Mouse (Mus musculus): Measurements from ENCODE around the gene Adgrl3.

Gene Adgrl3

DNA sequence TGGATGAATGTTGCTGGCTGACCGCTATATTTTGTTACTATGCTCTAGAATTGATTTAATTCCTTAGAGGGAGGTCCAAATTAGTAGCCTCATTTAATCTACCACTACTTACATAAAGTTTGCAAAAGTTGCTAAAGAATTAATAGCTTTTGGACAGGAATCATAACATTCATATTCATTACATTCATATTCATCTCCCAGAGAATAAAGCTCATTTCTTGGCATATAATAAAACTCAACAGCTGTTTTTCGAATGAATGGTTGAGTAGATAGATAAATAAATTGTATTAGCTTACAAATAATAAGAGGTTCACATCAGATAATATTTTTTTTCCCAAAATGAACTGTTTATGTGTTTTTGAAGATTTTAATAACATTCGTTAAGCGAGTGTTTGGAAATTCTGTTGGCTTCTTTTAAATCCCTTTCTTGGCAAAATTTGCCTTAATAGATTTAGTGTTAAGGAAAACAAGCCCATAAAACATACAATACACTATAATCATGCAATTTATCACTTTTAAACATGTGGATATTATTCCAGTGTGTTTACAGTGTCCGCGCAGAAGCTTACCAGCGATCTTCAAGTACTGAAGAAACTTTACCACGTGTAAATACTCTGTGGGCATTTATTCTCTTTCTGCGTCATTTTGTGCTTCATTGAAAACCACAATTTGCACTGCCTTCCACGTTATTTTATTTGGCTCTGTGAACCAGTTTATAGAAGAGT is 350.4 kb downstream of the Adgrl3 start:
- DNase-seq (ENCODE audit: low read depth in 2 of 2, low spot score in 2 of 2) = no peak

DNA sequence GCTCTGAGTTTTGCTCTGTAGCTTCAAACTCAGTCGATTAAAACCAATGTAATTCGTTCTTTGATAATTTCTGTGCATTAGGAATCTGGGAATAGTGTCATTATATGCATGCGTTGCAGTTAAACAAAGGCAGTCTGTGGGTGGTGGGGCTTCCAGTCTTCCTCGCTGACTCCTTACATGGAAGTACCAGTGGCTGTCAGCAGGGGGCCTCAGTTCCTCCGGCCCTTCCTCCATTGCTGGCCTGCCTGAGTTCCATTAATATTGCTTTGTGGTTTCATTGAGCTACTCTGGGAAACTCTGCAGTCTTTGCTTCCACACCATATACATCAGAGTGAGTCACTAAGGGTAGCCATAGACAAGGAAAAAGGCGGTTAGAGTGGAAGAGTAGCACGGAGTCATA is 356.1 kb downstream of the Adgrl3 start:
- DNase-seq (ENCODE audit: low read depth in 2 of 2, low spot score in 2 of 2) = no peak

DNA sequence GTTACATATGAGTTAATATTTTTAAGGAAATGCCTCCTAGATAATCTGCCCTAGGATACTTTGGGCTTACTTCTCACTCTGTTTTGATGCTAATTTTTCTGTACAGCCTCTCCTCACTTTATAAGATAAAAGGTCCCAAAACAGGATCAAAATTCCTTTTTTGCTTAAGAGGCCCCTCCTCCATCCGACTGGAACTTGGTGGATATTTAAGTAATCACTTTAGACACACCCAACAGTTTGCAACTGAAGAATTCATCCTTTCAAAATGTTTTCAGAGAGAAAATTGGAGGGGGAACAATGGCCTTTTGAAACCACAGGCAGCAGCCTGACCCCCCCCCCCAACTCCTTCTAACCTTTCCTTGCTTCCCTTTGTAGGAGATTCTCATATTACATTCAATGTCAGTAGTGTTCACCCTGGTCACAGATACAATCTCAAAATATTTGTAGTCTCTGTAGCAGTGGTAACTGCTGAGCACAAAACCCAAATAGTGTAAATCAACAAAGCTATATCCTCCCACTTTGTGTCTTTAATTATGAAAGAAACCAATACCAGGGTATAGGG is 385.7 kb downstream of the Adgrl3 start:
- DNase-seq (ENCODE audit: low read depth in 2 of 2, low spot score in 2 of 2) = no peak

DNA sequence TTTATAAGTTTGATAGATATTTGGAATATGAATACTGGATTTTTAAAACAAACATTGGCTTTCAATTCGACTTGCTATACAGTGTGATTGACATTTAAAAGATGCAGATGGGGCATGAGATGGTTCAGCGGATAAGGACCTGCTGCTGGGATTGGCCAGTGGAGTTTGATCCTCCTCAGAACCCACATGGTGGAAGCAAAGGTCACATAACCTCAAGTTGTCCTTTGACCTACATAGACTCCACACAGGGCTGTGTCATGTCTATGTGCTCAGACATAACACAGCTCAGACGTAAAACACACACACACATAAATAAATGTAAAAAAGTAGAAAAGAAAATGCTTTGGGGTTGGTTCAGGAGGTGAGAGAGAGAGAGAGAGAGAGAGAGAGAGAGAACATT is 397.4 kb downstream of the Adgrl3 start:
- no peak for DNase-seq (ENCODE audit: low read depth in 2 of 2, low spot score in 2 of 2)

DNA sequence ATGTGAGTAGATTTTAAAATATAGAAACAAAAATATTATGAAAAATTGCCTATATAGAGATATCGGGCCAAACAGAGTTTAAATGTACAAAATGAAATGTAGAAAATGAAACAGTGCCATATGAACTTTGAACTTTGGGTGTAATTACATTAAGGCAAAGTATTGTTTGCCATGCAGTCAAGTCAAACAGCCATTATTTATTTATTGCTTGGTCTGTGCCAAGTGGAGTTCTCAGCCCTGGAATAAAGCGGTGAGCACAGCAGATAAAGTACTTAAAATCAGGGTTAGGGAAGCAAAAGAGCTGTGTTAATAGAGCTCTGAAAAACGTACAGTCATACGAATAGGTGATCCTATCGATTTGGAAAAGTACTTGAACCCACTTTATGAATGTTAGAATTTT is 407.5 kb downstream of the Adgrl3 start:
- no peak for DNase-seq (ENCODE audit: low read depth in 2 of 2, low spot score in 2 of 2)

DNA sequence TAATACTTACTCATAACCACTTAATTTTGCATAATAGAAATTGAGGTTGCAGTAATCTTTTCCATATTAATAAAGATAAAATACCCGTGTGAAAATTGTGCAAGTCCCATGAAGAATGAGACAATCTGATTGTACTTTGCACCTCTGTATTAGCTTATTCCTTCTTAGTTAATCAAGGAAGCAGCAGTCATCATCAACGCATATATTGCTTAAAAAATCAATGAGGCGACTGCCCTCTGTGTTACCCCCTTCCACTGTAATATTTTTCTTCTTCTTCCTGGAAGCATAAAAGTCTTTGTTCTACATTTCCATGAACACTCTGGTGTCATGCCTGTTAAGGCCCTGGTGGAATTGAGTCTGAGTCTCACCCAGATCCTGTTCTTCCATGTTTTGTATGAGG is 416.4 kb downstream of the Adgrl3 start:
- no peak for DNase-seq (ENCODE audit: low read depth in 2 of 2, low spot score in 2 of 2)

DNA sequence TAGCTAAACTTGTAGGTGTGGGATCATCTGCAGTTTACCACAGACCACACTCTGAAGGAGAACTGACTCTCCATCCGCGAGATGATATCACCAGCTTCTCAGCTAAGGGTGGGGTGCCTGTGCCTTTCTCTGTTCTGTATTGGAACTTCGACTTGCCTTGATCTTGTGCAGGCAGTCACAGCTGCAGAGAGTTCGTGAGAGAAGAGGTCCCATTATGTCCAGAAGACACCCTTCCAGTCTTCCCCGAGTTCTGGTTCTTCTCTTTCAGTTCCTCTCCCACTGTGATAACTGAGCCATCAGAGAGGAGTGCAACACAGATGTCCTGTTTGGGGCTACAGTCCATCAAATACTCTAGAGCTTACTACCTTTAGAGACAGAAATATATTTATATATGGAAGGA is 422.2 kb downstream of the Adgrl3 start:
- DNase-seq (ENCODE audit: low read depth in 2 of 2, low spot score in 2 of 2) = no peak

DNA sequence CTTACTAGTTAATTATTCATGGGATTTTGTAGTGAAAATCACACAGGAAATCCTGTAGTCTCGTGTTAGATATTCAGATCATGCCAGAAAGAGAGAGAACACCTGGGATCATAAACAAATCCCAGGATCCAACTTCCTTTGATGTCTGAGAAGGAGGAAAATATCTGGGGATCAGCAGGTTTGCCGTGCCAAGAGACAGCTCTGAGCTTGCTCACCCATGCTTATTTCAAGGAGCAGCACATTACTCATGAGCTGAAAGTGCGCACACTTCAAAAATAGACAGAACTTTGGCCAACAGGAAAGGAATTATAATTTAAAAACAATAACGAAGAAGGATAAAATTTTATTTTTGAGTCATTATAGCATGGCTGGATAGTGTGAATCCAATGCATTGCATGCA is 446.0 kb downstream of the Adgrl3 start:
- DNase-seq (ENCODE audit: low read depth in 2 of 2, low spot score in 2 of 2) = no peak

DNA sequence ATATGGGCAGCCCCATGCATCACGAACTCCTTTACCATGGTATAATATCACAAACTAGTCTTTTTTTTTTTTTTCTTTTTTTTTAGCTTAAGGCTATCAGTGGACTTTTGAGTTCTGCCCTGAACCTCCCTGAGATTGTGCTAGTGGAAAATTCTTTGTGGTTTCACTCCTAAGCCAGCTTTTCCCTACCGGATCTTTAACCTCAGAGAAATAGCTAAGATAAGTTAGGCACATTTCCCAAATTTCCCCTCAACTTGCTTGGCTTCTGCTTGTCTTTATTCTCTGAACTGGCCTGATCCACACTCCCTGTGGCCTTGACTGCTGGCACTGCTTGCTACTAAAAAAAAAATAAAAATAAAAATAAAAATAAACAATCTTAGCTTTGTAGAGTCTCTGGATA is 454.7 kb downstream of the Adgrl3 start:
- no peak for DNase-seq (ENCODE audit: low read depth in 2 of 2, low spot score in 2 of 2)

DNA sequence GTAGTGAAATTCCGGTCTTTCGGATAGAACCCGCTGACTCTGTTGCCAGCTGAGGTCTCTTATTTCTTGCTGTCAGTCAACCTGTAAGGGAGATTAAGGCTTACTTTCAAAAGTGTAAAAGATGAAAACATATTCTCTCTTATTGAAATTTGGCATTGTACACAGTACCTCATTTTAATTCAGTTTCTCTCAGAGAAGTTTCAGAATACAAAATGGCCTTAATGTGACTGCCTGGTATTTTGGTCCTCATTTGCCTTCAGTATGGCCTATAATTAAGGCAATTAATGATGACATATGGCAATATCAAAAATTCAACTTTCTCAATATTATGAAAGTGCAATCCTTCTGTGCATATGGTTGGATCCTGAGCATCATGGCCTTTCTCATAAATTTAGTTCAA is 455.5 kb downstream of the Adgrl3 start:
- DNase-seq (ENCODE audit: low read depth in 2 of 2, low spot score in 2 of 2) = no peak

DNA sequence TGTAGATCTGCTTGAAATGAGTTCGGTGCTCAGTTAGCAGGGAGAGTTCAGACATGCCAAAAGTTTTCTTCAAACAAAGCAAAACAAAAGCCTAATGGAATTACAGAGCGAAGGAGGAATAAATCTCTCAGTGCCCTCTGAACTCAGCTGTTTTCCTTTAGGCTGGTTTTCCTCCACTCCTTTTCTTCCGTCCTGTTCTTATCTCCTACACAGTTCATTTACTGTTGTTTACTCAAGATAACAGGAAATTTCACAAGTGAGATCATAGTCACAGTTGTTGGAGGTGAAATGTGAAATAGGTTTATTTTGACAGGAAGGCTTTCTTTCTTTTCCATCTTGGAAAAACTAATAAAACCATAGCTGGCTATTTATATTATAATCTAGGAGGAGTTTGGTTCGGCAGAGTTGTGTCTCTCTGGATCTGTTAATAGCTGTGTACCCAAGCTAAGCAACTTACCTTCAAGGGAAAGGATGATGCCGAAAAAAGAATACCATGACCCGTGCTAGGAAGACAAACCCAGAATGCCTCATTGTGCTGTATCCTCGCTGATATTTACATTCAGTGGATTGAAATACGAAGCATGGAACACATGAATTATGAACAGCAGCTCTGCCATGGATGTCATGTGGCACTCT is 456.2 kb downstream of the Adgrl3 start:
- DNase-seq (ENCODE audit: low read depth in 2 of 2, low spot score in 2 of 2) = no peak

DNA sequence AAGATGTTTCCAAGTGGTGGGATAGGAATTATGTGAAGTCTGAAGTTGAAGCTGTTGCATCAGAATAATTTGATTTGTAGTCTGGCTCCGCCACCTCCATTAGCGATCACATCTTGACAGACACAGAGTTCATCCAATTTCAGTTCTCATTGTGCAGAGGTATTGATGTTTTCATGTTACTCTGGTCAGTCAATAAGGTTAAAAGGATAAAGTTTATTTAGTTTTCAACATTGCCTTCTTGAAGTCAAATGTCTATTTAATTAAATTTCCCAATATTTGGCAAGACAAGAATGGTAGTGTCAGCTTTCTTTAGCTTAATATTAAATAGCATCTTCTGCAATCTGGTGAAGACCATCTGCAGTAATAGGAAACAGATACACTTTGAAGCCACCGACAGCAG is 461.0 kb downstream of the Adgrl3 start:
- no peak for DNase-seq (ENCODE audit: low read depth in 2 of 2, low spot score in 2 of 2)

DNA sequence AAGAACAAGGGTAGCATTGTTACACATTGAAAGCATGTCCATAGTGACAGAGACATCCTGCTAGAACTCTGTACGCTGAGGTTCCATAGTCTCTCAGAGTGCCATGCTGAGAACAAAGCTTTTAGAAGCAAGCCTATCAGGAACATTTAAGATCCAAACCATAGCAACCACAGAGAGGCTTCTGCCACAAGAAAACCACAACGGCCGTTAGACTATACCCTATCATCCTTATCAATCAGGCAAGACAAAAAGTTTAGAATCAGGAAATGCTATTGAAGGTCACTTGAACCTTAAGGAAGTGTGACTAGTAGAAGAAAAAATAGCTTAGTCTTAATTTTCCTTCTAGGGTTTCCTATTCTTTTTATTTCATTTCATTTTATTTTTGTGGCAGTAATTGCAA is 464.0 kb downstream of the Adgrl3 start:
- no peak for DNase-seq (ENCODE audit: low read depth in 2 of 2, low spot score in 2 of 2)

DNA sequence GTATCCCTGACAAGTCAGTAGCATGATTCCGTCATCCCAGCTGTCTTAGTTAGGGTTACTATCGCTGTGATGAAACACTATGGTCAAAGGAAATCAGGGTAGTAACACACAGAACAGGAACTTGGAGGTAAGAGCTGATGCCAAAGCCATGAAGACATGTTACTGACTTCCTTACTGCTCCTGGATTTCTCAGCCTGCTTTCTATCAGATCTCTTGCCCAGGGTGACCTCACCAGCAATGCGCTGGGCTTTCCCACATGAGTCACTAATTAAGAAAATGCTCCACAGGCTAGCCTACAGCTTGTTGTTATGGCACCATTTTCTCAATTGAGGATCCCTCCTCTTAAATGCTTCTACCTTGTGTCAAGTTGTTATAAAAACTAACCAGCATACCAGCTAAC is 481.1 kb downstream of the Adgrl3 start:
- no peak for DNase-seq (ENCODE audit: low read depth in 2 of 2, low spot score in 2 of 2)

DNA sequence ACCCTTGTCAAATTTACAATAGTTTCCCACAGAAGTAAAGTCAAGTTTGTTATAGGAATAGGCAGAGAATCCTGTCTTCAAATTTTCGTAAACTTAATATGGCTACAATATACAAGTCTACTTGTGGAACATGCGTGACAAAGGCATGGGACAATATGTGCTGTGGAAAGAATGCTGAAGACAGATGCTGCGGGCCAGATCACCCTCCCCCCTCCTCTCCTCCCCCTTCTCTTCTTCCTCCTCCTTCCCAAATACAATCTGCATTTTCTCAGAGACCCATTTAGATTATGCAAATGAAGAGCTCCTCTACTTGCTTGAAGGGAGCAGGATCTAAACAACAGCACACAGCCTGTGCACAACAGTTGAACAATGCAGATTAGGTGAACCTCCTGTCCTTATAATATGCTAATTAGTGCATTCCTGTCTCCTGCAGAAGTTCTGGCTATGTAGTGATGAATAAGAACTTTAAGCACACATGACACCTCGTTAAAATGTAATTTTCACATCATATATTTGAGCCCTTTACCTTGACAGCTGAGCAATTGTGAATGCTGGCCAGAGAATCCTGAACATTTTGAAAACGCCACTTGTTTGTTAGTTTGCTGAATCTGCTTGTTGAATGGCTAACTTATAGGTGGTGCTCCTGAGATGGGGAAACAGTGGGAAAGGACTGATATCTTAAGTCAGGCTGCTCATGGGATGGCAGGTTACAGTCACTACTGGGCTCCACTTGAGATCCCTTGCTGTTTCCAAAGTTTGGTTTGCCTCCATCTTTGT is 499.0 kb downstream of the Adgrl3 start:
- no peak for DNase-seq (ENCODE audit: low read depth in 2 of 2, low spot score in 2 of 2)

DNA sequence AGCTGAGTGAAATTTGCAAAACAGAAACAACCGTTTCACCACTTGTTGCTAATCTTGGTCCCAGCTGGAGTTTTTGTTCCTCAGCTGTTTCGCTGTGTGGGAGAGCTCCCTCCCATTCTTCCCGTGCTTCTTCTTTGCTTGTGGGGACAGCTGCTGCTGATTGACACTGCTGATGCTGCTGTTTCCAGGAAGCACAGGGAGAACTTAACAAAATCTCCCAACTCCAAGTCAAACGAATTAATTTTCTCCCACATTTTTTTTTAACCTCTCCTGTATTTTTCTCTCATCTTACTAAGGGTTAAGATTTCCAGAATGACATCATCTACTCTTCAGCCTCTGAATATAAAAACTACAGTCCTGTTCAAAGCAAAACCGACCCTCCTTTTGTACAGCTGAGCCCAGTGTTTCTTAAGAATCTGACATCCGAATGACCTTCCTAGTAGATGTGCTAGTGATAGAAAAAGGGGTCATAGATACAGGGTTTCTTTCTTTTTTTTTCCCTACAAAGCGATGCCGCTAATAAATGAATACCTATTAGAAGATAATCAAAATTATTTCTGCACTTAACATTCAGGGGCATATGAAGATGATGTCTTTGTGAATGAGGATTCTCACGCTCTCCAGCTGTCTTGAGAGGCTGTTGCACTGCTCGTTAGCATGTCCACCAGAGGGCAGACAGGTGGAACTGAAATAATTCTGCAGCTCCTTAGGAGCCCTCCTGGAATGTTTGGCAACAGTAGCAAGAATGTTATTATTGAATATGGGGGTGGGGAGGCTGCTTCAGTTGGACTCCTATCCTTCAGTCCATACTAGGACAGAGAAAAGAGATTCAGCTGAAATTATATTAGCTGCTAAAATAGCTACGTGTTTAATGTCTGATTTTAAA is 499.8 kb downstream of the Adgrl3 start:
- DNase-seq (ENCODE audit: low read depth in 2 of 2, low spot score in 2 of 2) = no peak

DNA sequence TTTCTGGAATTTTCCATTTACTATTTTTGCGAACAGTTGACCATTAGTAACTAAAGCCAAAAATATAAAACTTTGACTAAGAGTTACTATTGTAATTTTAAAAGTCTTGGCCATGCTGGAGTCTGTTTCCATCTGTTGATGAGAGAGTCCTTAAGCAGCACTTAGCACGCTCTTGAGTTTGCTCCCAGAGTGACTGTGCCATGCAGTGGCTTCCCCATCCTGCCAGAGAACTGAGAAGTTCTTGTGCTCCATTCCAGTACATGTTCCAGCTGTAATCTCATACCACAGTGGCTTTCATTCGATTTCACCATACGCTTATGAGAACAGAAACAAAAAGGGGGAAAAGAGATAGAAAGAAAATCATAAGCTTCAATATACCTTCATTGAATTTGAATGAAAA is 502.8 kb downstream of the Adgrl3 start:
- no peak for DNase-seq (ENCODE audit: low read depth in 2 of 2, low spot score in 2 of 2)

DNA sequence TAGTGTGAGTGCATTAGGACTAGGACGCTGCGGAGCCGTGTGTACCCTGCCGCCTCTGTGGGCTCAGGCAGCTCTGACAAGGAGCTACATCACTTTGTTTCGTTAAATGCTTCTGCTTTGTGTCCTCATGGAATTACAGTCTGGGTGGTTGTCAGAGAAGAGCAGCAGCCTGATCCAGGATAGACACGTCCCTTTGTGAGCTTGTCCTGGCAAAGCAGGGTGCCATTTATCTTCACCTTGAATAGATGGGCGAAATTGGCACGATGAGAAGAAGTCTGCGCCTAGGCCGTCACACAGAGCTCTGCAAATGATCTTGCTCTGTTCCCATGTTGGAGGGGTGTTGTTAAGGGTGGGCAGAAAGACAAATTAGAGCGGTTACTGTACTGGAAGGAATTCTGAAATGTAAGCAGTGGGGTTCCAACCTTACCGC is 504.6 kb downstream of the Adgrl3 start:
- no peak for DNase-seq (ENCODE audit: low read depth in 2 of 2, low spot score in 2 of 2)

DNA sequence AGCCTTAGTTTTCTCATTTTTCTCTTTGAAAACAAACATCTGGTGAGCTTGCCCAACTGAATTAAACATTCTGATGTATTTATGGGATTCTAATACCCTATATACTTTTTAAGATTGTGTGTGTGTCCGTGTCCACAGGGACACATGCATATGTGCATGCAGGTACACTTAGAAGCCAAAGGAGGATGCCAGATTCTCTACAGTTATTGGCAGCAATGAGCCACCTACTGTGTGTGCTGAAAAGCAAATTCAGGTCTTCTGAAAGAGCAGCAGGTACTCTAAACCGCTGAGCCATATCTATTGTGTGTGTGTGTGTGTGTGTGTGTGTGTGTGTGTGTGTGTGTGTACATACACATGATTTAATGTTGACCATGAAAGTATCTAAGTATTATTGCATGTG is 505.4 kb downstream of the Adgrl3 start:
- no peak for DNase-seq (ENCODE audit: low read depth in 2 of 2, low spot score in 2 of 2)

DNA sequence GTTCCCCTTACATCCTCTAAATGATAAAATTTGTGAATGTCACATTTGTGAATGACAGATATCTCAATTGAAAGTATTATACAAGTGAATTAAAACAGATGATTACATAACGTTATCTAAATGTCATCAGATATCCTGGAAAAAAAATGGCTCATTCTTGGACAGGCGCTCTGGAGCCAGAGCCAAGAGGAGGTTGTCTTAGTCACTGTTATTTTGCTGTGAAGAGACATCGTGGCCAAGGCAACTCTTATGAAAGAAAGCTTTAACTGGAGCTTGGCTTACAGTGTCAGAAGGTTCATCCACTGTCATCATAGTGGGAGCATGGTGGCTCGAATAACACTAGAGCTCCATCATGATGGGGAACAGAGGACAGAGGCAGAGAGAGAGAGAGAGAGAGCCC is 511.7 kb downstream of the Adgrl3 start:
- no peak for DNase-seq (ENCODE audit: low read depth in 2 of 2, low spot score in 2 of 2)

DNA sequence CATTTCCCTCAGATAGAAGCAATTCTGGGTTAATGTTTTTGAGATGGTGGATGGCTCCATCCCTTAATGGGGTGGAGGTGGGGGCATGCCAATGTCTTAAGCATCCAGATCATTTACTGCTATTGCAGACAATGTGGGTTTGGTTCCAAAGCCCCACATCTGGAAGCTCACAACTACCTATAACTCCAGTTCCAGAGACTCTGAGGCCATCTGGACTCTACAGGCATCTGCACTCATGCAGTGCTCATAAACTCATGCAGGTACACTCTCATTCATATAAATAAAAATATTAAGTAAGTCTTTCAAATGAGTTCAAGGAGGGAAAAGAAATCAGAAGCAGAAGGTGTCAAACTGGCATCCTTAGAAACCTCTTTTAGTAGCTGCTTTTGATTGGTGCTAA is 530.3 kb downstream of the Adgrl3 start:
- DNase-seq (ENCODE audit: low read depth in 2 of 2, low spot score in 2 of 2) = no peak

All from CD8-positive naive resting alpha-beta T cell, adult 2 months (primary cell).